Comparison of ENCODE assay signal across 9 mouse cellular contexts in genomic region chr11:96937549-96938425, GRCm38 (mm10). TPM values are rescaled to one million over a fixed set of nuclear protein-coding genes. Genes with fewer than 3 reads are reported as not detected.
DNase-seq lines count a peak whose midpoint lies in the region; ATAC-seq lines count a peak whose summit lies in the region.
"Had no signal": no experiment of that assay in that cellular context is flagged by ENCODE, and none has a peak within 500 bp of the region (broad histone marks: within the 10 kb centered on the region; RNA-seq: fewer than 3 reads in every experiment).

No protein-coding gene starts in this region.

- H3K9ac ChIP-seq in embryonic facial prominence, embryonic 14.5 days (ENCODE audit: low read depth, low read length): no peak overlapping the region
- peak overlapping the region; percentile 95 for H3K9ac ChIP-seq in liver, embryonic 16.5 days (ENCODE audit: low read depth, low read length)
- H3K9ac ChIP-seq: limb, embryonic 15.5 days had no signal

- WGBS in embryonic facial prominence, embryonic 14.5 days: 52% methylated on average over 10 of the region's 10 CpGs
- WGBS in liver, embryonic 16.5 days (ENCODE audit: insufficient replicate concordance): 43% methylated on average over 10 of the region's 10 CpGs

- no peaks in the 10 kb centered on the region for H3K4me1 ChIP-seq in embryonic facial prominence, embryonic 14.5 days (ENCODE audit: control insufficient read depth, insufficient read depth, low read length)
- peaks cover 79% of the 10 kb centered on the region for H3K4me1 ChIP-seq in liver, embryonic 16.5 days (ENCODE audit: control insufficient read depth, low read depth, low read length)

- no peaks in the 10 kb centered on the region for H3K27me3 ChIP-seq in embryonic facial prominence, embryonic 14.5 days (replicated peaks; ENCODE audit: control insufficient read depth, insufficient read depth, low read length)
- H3K27me3 ChIP-seq in liver, embryonic 16.5 days (ENCODE audit: control insufficient read depth, insufficient read depth, low read depth, low read length): no peaks in the 10 kb centered on the region
- H3K27me3 ChIP-seq: limb, embryonic 15.5 days had no signal

- H3K27ac ChIP-seq in embryonic facial prominence, embryonic 14.5 days (replicated peaks; ENCODE audit: low read depth, low read length): no peak overlapping the region
- peak overlapping the region; percentile 98 for H3K27ac ChIP-seq in liver, embryonic 16.5 days (ENCODE audit: low read length)
- H3K27ac ChIP-seq: limb, embryonic 15.5 days had no signal

- no peaks in the 10 kb centered on the region for H3K36me3 ChIP-seq in embryonic facial prominence, embryonic 14.5 days (ENCODE audit: control insufficient read depth, insufficient read depth, low read length)
- H3K36me3 ChIP-seq in liver, embryonic 16.5 days (ENCODE audit: control insufficient read depth, insufficient read depth): peaks cover 42% of the 10 kb centered on the region
- H3K36me3 ChIP-seq: limb, embryonic 15.5 days had no signal

- H3K4me2 ChIP-seq in embryonic facial prominence, embryonic 14.5 days (ENCODE audit: low read depth, low read length): no peak overlapping the region
- peak overlapping the region; percentile 97 for H3K4me2 ChIP-seq in liver, embryonic 16.5 days (ENCODE audit: low read depth, low read length)
- H3K4me2 ChIP-seq: limb, embryonic 15.5 days had no signal

- H3K4me3 ChIP-seq in embryonic facial prominence, embryonic 14.5 days (ENCODE audit: low read depth, low read length): no peak overlapping the region
- H3K4me3 ChIP-seq in liver, embryonic 16.5 days (ENCODE audit: low read depth, low read length): peak overlapping the region; percentile 80
- H3K4me3 ChIP-seq: limb, embryonic 15.5 days had no signal

- ATAC-seq in frontal cortex, adult (ENCODE audit: low TSS enrichment): peak; percentile 41; the same call in 1 of the 2 replicates
- peak; percentile 70 for ATAC-seq in embryonic facial prominence, embryonic 14.5 days (ENCODE audit: low read depth)
- peak; percentile 46 for ATAC-seq in liver, embryonic 16.5 days (ENCODE audit: low read depth)

- no peak for DNase-seq in frontal cortex, postnatal 36 days (ENCODE audit: low spot score in 2 of 2)
- DNase-seq in Muller cell, postnatal 12 days (ENCODE audit: inconsistent ontology term): peak; percentile 58
- peak; percentile 44 for DNase-seq in embryonic facial prominence, embryonic 14.5 days (ENCODE audit: low spot score)
- DNase-seq in induced T-regulatory cell, adult 2 months (ENCODE audit: low read depth): peak; percentile 50
- DNase-seq in skeletal muscle tissue, adult 2 months (ENCODE audit: low read depth, low spot score): peak; percentile 48
- DNase-seq in layer of hippocampus, adult 9-11 months: no peak

- no peaks in the 10 kb centered on the region for H3K9me3 ChIP-seq in embryonic facial prominence, embryonic 14.5 days (ENCODE audit: control insufficient read depth, low read length)
- no peaks in the 10 kb centered on the region for H3K9me3 ChIP-seq in liver, embryonic 16.5 days (replicated peaks; ENCODE audit: control insufficient read depth, low read length)
- H3K9me3 ChIP-seq: limb, embryonic 15.5 days had no signal

RNA-seq across cellular contexts. Expression of gene Pnpo, which starts 6.0 kb away (rescaled TPM):
- polyA plus RNA-seq in embryonic facial prominence, embryonic 14.5 days (2014; fragmentation: Nextera tagmentation; extraction: Ambion mirVana): 26.8 and 27.4 TPM in 2 replicates
- polyA plus RNA-seq in liver, embryonic 16.5 days (2015; fragmentation: Nextera tagmentation; extraction: Ambion mirVana): 688 and 719 TPM in 2 replicates

RNA-seq across cellular contexts. Expression of gene Prr15l, which starts 9.9 kb away (rescaled TPM):
- 3.1 and 4.7 TPM in 2 replicates for polyA plus RNA-seq in embryonic facial prominence, embryonic 14.5 days (2014; fragmentation: Nextera tagmentation; extraction: Ambion mirVana)
- 4.8 and 7.1 TPM in 2 replicates for polyA plus RNA-seq in liver, embryonic 16.5 days (2015; fragmentation: Nextera tagmentation; extraction: Ambion mirVana)

RNA-seq across cellular contexts. Expression of gene Cdk5rap3, which starts 21.5 kb away (rescaled TPM):
- polyA plus RNA-seq in embryonic facial prominence, embryonic 14.5 days (2014; fragmentation: Nextera tagmentation; extraction: Ambion mirVana): 65.5 and 83.4 TPM in 2 replicates
- polyA plus RNA-seq in liver, embryonic 16.5 days (2015; fragmentation: Nextera tagmentation; extraction: Ambion mirVana): 36.9 and 38.8 TPM in 2 replicates

RNA-seq across cellular contexts. Expression of gene Sp2, which starts 45.0 kb away (rescaled TPM):
- polyA plus RNA-seq in embryonic facial prominence, embryonic 14.5 days (2014; fragmentation: Nextera tagmentation; extraction: Ambion mirVana): 15.2 and 16.2 TPM in 2 replicates
- polyA plus RNA-seq in liver, embryonic 16.5 days (2015; fragmentation: Nextera tagmentation; extraction: Ambion mirVana): 15.8 and 18.6 TPM in 2 replicates

Comparison
In these comparisons a context has a peak if more than half of its experiments do, and no peak if none do; other contexts are left out.
1. DNase-seq: peak in Muller cell, postnatal 12 days (single experiment), embryonic facial prominence, embryonic 14.5 days (single experiment), induced T-regulatory cell, adult 2 months (single experiment) and skeletal muscle tissue, adult 2 months (single experiment); none in frontal cortex, postnatal 36 days (0 of 2) and layer of hippocampus, adult 9-11 months (single experiment).
2. RNA of gene Pnpo, which starts 6.0 kb away (polyA plus RNA-seq): 688 to 719 TPM in liver, embryonic 16.5 days; 26.8 to 27.4 TPM in embryonic facial prominence, embryonic 14.5 days; every median in the first group is over 10 times any median in the second.
3. Peak in every context shown above with its lines, with median percentiles within 50 percentile points of each other: ATAC-seq.